Mouse (Mus musculus): Measurements from ENCODE around the gene Plch2. TPM values are rescaled to one million over a fixed set of nuclear protein-coding genes. Genes with fewer than 3 reads are reported as not detected.

Gene Plch2
- 10 to 100 TPM; 83.4 to 90.2 TPM for total RNA-seq (2021)
- long read RNA-seq, experiment 1, full-length matches to known transcripts: 1 of 65 reads
- long read RNA-seq, experiment 1, partial matches to known transcripts: 24 of 65 reads
- long read RNA-seq, experiment 1, other reads (novel, unspliced or antisense): 40 of 65 reads
- long read RNA-seq, experiment 2, partial matches to known transcripts: 27 of 75 reads
- long read RNA-seq, experiment 2, other reads (novel, unspliced or antisense): 48 of 75 reads

DNA sequence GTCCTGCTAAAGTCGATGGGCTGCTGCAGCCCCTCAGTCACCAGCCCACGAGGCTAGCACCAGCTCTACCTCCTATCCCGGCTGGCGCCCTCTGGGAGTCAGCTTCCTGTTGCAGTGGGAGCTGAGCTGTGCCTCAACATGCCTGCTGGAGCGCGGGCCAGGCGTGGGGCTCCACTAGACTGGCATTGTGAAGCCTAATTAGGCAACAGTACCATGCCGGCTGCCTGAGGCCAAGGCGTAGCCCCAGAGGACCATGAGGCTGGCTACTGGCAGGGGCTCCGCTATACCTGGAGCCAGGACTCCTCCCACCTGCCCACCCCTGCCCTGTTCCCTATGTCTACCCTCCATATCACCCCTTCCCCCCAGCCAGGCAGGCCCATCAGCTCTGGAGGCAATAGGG, at the start of gene Plch2:
Plch2 (minus strand) TSS at position 61 of the 400 bp plus-strand sequence.
- Histone ChIP-seq H3K27ac (no peak within 1 kb of the TSS), H3K4me3 (no peak within 1 kb of the TSS)
- no peak for TF ChIP-seq CTCF (IDR thresholded peaks at IDR 0.05)
- intact Hi-C loops (cut with DNase I): no loop called here
- no peak for DNase-seq (ENCODE audit: extremely low spot score in 1 of 2, low spot score in 2 of 2)

DNA sequence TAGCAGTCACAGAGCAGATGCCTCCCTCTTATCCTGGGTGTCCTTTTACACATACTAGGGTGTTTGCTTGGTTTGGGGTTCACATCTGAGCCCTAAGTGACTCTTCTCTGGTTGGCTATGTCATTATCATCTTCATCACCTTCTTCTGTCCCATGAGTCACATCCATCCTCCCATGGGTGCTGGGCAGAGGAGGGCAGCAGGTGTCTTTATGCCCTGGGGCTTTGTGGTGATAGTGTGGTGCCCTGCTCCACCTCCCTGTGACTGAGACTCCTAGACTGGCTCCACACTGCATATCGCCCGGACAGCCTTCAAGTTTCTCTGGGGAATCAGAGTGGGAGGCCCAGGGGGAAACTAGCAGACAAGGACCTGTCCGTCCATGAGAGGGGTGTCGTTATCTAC, 42.0 kb upstream of the Plch2 start:
- Histone ChIP-seq H3K27ac (no peak overlapping the region), H3K4me3 (no peak overlapping the region)
- DNase-seq (ENCODE audit: extremely low spot score in 1 of 2, low spot score in 2 of 2): no peak
- intact Hi-C loops (cut with DNase I): loop anchor here (5.0 kb wide), 1 partner anchor 209 kb away; no protein-coding TSS in a partner anchor
- no peak for TF ChIP-seq CTCF (IDR thresholded peaks at IDR 0.05)

DNA sequence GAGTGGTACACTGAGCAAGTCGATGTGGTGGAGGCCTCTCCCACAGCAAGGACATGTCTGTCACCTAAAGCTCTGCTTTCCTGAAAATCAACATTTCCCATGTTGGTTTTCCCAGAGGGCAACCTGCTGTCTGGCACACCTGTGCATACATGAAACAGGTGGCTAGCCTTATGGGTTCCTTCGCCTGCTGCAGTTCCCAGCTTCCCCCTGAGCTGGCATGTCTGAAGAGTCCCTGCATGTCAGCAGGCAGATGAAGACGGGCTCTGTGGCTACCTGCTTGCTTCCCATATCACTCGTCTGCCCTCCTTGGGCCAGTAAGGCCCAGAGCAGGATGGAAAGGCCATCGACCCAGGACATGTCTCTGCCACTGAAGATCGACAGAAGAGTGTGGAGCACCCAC, 40.9 kb upstream of the Plch2 start:
- intact Hi-C loops (cut with DNase I): loop anchor here (5.0 kb wide), 1 partner anchor 210 kb away; no protein-coding TSS in a partner anchor
- no peak for TF ChIP-seq CTCF (IDR thresholded peaks at IDR 0.05)
- no peak for DNase-seq (ENCODE audit: extremely low spot score in 1 of 2, low spot score in 2 of 2)
- Histone ChIP-seq H3K4me3 (no peak overlapping the region), H3K27ac (no peak overlapping the region)

DNA sequence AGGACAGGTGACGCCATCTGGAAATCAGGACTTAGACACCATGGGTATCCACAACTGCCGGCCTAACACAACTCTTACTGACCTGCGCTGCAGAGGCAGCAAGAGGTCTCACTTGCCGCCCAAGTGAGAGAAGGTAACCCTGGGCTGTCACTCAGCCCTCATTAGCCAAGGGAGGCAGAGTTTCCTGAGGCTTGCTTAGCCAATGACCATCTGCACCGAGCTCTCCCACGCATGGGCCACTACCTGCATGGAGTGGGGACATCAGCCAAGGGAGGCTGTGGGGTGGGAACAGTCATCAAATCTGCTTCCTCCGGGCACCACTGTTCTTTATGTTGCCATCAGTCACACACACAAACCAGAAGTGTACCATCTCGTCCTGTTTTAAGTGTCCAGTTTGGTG, 39.4 kb upstream of the Plch2 start:
- intact Hi-C loops (cut with DNase I): loop anchor here (1.0 to 5.0 kb wide), 2 partner anchors 153 to 211 kb away; partner anchors contain the start of gene Faap20
- no peak overlapping the region for H3K27ac ChIP-seq
- no peak for TF ChIP-seq CTCF (IDR thresholded peaks at IDR 0.05)
- H3K4me3 ChIP-seq: no peak overlapping the region
- DNase-seq (ENCODE audit: extremely low spot score in 1 of 2, low spot score in 2 of 2): no peak

DNA sequence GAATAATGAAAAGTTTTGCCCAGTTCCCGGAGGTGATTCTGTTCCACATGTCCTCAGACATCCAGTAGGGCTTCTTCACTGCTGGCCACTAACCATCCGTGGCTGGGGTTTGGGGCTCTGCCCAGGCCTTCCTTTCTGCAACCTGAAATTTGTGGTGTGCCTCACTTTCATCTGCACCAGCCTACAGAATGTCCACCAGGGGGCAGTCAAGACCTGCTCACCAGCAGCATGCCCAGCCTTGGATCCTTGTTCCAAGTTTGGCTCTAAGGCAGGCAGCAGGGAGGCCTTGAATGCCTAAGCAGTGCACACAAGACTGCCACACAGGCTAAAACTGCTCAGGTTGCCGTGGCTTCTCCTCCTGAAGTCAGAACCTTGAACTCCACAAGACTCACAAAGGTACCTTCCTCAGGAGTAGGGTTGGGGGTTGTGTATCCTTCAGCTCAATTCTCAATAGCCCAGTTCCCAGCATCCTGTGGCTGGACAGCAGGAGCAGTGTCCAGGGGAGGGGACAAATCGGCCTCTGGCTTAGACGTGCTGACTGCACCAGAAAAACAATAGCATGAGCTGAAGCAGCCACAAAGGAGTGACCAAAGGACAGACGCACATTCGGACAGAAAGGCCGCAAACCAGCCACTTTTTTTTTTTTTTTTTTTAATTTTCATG, 38.8 kb upstream of the Plch2 start:
- Histone ChIP-seq H3K27ac (peak overlapping the region; percentile 63), H3K4me3 (no peak overlapping the region)
- intact Hi-C loops (cut with DNase I): loop anchor here (1.0 to 5.0 kb wide), 2 partner anchors 154 to 212 kb away; partner anchors contain the start of gene Faap20
- DNase-seq (ENCODE audit: extremely low spot score in 1 of 2, low spot score in 2 of 2): peak; percentile 85 to 86
- TF ChIP-seq CTCF (IDR thresholded peaks at IDR 0.05): peak; percentile 98

DNA sequence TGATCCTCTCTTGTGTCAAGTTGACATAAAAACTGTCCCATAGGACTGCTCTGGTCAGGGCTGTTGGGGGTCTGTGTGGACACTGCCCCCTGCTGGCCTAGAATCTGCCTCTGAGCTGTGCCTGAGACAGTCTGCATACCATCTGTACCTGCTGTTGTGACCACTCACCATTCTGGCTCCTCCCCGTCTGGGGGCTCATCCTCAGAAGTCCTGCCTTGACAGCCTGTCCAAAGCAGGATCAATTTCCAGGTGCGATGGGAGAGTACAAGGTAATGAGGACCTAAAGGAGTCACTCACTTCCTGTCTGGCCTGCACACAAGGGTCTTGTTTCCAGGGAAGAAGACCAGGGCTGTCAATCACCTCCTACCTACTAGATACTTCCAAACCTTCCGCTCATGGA, 38.0 kb upstream of the Plch2 start:
- intact Hi-C loops (cut with DNase I): no loop called here

DNA sequence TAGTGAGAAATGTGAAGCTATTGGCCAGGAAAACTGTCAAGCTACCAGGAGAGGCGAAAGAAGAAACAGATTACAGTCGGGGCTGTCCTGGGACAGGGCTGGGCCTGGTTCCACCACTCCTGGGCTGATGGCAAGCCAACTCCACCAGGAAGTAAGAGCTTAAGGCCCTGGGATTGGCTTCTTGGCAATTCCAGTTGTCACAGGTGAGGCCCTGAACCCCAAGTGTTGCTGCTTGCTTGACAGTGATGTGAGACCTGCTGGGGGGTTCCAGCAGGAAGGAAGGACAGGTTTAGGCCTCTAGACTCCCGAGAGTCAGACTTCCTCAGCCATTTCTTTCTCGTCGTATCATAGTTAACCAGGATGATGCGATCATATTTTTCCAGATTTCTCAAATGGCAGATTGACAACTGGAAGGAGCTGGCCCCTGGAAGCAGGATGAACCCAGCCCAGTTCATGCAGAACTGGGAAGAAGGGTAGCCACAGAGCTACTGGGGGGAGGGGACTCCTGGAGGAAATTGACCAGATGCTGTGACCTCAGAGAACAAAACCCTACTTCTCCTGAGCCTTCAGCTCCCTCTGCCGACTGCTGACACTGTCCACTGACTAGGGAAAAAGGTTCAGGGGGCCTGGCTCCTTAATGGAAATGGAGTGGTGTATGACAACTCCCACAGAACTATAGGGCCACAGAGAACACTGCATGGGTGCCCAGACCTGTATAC, 37.0 kb upstream of the Plch2 start:
- DNase-seq (ENCODE audit: extremely low spot score in 1 of 2, low spot score in 2 of 2): no peak
- no peak for TF ChIP-seq CTCF (IDR thresholded peaks at IDR 0.05)
- H3K27ac ChIP-seq: no peak overlapping the region
- H3K4me3 ChIP-seq: no peak overlapping the region
- intact Hi-C loops (cut with DNase I): no loop called here

More for the DNA sequence above, 38.0 kb upstream of the Plch2 start:
- Histone ChIP-seq H3K4me3 (no peak overlapping the region), H3K27ac (no peak overlapping the region)
- peak; percentile 74 for TF ChIP-seq CTCF (IDR thresholded peaks at IDR 0.05)
- peak in 1 of 2 experiments; percentile 38 for DNase-seq (ENCODE audit: extremely low spot score in 1 of 2, low spot score in 2 of 2)

DNA sequence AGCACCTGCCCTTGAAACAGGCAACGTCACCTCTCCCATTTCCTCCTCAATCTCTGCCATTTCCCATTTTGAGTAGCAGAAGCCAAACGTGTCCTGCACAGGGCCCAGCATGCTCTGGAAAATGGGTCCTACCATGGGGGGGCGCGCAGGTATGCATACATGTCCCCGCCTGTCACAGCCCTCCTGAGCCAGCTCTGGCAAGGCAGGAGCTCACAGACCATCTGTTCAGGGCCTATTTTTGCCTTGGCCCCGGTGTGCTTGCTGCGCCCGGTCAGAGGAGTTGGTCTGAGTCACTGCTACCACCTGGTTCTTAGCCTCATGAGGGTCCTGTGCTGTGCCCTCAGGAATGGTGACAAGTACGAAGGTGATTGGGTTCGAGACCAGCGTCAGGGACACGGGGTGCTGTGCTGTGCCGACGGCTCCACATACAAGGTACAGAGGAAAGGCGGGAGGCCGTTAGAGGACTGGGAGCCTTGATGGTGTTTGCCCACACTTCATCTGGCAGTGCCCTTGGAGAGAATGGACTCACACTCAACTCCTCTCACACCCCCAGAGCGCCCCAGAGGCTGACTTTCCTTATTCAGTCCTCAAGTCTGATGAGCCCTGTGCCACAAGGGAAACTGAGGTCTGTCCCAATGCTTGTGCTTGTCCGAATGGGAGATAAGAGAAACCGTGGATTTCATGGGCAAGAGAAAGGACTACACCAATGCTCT, 36.3 kb upstream of the Plch2 start:
- intact Hi-C loops (cut with DNase I): no loop called here
- Histone ChIP-seq H3K27ac (no peak overlapping the region), H3K4me3 (no peak overlapping the region)
- TF ChIP-seq CTCF (IDR thresholded peaks at IDR 0.05): no peak
- no peak for DNase-seq (ENCODE audit: extremely low spot score in 1 of 2, low spot score in 2 of 2)

DNA sequence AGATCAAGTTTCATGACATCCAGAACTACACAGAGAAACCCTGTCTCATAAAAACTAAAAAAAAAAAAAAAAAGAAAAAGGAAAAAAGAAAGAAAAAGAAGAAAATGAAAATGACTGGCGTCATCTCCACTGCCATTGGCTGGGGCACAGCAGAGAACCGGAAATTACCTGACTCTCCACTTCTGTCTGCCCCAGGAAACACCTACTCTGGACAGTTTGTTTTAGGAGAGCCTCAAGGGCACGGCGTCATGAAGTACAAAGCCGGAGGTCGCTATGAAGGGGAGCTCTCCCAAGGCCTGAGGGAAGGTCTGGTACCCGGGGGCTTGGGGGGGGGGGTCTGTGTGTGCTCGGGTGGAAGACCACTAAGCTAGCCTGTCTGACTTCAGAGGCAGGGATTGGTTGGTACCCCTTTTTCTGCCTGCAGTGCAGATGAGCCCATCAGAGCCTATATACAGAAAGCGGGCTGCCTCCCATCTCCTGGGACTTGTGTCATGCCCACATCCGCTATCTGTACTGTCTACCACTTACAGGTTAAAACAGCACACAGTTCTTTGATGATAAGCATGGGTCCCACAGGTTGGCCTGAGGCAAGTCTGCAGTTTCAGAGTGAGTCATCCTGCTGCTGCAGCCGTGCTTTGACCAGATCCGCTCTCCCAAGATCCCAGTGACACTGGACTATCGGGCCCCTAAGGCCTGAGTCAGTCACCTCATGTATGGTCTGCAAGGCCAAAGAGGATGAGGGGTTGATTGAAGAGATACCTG, 34.3 kb upstream of the Plch2 start:
- Histone ChIP-seq H3K4me3 (no peak overlapping the region), H3K27ac (no peak overlapping the region)
- intact Hi-C loops (cut with DNase I): no loop called here
- no peak for DNase-seq (ENCODE audit: extremely low spot score in 1 of 2, low spot score in 2 of 2)
- no peak for TF ChIP-seq CTCF (IDR thresholded peaks at IDR 0.05)

DNA sequence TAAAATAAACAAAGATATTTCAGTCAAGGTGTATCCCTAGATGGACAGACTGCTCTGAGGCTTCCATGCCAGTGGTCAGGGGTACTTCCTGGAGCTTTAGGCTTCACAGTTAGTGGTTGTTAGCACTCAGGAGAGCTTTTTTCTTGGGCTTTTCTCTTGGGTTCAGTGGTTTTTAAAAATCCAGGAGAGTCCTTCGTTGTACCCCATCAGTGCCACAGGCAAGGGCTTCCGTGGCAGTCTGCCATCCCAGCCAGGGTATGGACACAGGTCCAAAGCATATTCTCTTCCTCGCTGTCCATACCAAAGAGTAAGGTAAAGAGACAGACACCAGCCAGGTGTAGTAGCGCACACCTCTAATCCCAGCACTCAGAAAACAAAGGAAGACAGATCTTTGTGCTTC, 33.6 kb upstream of the Plch2 start:
- H3K4me3 ChIP-seq: no peak overlapping the region
- intact Hi-C loops (cut with DNase I): no loop called here
- no peak for DNase-seq (ENCODE audit: extremely low spot score in 1 of 2, low spot score in 2 of 2)
- TF ChIP-seq CTCF (IDR thresholded peaks at IDR 0.05): no peak
- H3K27ac ChIP-seq: no peak overlapping the region

DNA sequence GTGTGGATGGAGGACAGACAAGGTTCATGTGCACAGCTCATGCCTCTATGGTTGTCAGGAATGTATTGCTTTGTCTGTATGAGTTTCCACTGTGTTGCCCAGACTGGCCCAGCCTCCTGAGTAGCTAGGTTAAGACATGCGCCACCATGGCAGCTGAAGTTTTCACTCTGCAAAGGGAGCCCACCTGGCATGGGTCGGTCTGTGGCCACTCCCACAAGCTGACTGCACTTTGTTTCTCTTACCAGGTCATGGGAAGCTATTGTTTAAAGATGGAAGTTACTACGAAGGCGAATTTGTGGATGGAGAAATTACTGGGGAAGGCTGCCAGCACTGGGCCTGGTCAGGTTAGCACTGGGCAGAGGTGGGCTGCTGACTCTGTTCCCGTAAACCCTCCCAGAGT, 32.7 kb upstream of the Plch2 start:
- no peak for DNase-seq (ENCODE audit: extremely low spot score in 1 of 2, low spot score in 2 of 2)
- TF ChIP-seq CTCF (IDR thresholded peaks at IDR 0.05): no peak
- Histone ChIP-seq H3K4me3 (no peak overlapping the region), H3K27ac (no peak overlapping the region)
- intact Hi-C loops (cut with DNase I): no loop called here
